Mouse (Mus musculus): Measurements from ENCODE around the gene Gm29049. TPM values are rescaled to one million over a fixed set of nuclear protein-coding genes. Genes with fewer than 3 reads are reported as not detected.
"Not testable (repeated sequence)": the region's sequence is repeated elsewhere in the genome, so short reads cannot be mapped to it uniquely, and the experiment has no call there.

Gm29049 gene
- not detected in 2 replicates for polyA plus RNA-seq (2012; rRNA removed)

DNA sequence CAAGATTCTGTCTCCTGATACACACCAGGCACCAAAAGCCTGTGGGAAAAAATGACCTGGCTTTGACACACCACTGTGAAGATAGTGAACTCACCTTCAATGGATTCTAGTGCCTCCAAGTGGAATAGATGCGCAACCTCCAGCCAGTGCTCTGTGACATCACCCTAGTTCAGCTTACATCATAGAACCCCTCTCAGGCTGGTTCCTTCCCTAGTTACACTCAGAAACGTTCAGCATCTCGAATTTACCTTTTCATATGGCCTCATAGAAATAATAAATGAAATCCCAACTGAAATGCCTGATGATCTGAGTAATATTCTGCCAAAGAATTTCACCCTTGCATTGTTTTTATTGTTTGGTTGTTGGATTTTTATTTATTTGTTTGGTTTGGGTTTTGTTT is at the start of gene Gm29049:
TSS of gene Gm29049 (minus strand) at position 101 of the 400 bp plus-strand sequence.
- not testable (repeated sequence) for H3K4me1 ChIP-seq (ENCODE audit: control insufficient read depth, insufficient read depth, low read length); H3K27ac ChIP-seq (ENCODE audit: insufficient read depth, low read length); H3K4me3 ChIP-seq (ENCODE audit: insufficient read depth, low read length)

Other genes with a start within 250 kb of the Gm29049 start
- not detected in 2 replicates for gene Gm20825, start 74.3 kb upstream of the Gm29049 start, polyA plus RNA-seq (2012; rRNA removed)

All from cortical plate, adult 2 months (tissue).